Mouse (Mus musculus) hindbrain, postnatal 0 days (tissue): Measurements from ENCODE around the gene Cox19. TPM values are rescaled to one million over a fixed set of nuclear protein-coding genes. Genes with fewer than 3 reads are reported as not detected.
A peak's percentile ranks its signal among the peaks of the same experiment; 100 is the strongest.

Experiments used
- ATAC-seq: fragments of 200-750 bp; cut with Nextera tagmentation; 2 replicates; pipeline ENCODE4 v1.8.0; 2017; ENCODE audit warnings: mild to moderate bottlenecking, moderate TSS enrichment, moderate library complexity
- DNase-seq: peaks from one replicate; pipeline ENCODE4 v3.0.0-alpha.2; 2015; ENCODE audit warnings: low spot score
- H3K27ac ChIP-seq: fragments of 300-500 bp; sonication (generic); 2 replicates; pipeline ENCODE4 v1.5.1; 2014; ENCODE audit warnings: mild to moderate bottlenecking
- H3K27me3 ChIP-seq: fragments of 300-500 bp; sonication (generic); 2 replicates; pipeline ENCODE4 v1.6.1; 2014; ENCODE audit warnings: low read length, mixed read lengths; ENCODE audit not compliant: insufficient read depth
- H3K36me3 ChIP-seq: fragments of 300-500 bp; sonication (generic); 2 replicates; pipeline ENCODE4 v1.6.1; 2014; ENCODE audit warnings: low read length, mixed read lengths; ENCODE audit not compliant: insufficient read depth
- H3K4me1 ChIP-seq: fragments of 300-500 bp; sonication (generic); 2 replicates; pipeline ENCODE4 v1.6.1; 2014; ENCODE audit warnings: antibody characterized with exemption, low read length, mixed read lengths; ENCODE audit not compliant: insufficient read depth
- H3K4me2 ChIP-seq: fragments of 300-500 bp; sonication (generic); 2 replicates; pipeline ENCODE4 v1.6.1; 2014; ENCODE audit warnings: low read depth, mild to moderate bottlenecking, low read length, moderate library complexity, mixed read lengths
- H3K4me3 ChIP-seq: fragments of 300-500 bp; sonication (generic); 2 replicates; pipeline ENCODE4 v1.5.1; 2014; ENCODE audit warnings: low read length
- H3K9ac ChIP-seq: fragments of 300-500 bp; sonication (generic); replicated peaks from 2 replicates; pipeline ENCODE4 v1.6.1; 2014; ENCODE audit warnings: mild to moderate bottlenecking, low read length, moderate library complexity, mixed read lengths
- H3K9me3 ChIP-seq: fragments of 300-500 bp; sonication (generic); 2 replicates; pipeline ENCODE4 v1.6.1; 2016; ENCODE audit warnings: low read length, mixed read lengths
- CTCF ChIP-seq: IDR thresholded peaks from 2 replicates; pipeline ENCODE4 v1.5.1; 2016; ENCODE audit warnings: antibody characterized with exemption, control low read depth, low read depth
- WGBS: fragments of 180-500 bp; shearing (Covaris S2); extraction: QIAGEN DNeasy Blood & Tissue Kit; methylation state at CpG from one replicate; pipeline ENCODE4 v1.1.7; 2014; 5-methylcytosine and 5-hydroxymethylcytosine counted together
- polyA plus RNA-seq: library from polyadenylated mRNA; unstranded; fragments of >200 nt; fragmentation: Nextera tagmentation; extraction: Ambion mirVana; gene quantifications from 2 replicates; pipeline ENCODE4 v1.2.1, GENCODE M21; 2015
- total RNA-seq: library from RNA; depleted of rRNA; stranded (reverse); fragments of >200 nt; gene quantifications from 2 replicates; pipeline ENCODE4 v1.2.3, GENCODE M21; 2014

The Cox19 gene
- total and polyA plus RNA-seq, 2 experiments from 2014 or later: 91.0 to 93.7 TPM

DNA sequence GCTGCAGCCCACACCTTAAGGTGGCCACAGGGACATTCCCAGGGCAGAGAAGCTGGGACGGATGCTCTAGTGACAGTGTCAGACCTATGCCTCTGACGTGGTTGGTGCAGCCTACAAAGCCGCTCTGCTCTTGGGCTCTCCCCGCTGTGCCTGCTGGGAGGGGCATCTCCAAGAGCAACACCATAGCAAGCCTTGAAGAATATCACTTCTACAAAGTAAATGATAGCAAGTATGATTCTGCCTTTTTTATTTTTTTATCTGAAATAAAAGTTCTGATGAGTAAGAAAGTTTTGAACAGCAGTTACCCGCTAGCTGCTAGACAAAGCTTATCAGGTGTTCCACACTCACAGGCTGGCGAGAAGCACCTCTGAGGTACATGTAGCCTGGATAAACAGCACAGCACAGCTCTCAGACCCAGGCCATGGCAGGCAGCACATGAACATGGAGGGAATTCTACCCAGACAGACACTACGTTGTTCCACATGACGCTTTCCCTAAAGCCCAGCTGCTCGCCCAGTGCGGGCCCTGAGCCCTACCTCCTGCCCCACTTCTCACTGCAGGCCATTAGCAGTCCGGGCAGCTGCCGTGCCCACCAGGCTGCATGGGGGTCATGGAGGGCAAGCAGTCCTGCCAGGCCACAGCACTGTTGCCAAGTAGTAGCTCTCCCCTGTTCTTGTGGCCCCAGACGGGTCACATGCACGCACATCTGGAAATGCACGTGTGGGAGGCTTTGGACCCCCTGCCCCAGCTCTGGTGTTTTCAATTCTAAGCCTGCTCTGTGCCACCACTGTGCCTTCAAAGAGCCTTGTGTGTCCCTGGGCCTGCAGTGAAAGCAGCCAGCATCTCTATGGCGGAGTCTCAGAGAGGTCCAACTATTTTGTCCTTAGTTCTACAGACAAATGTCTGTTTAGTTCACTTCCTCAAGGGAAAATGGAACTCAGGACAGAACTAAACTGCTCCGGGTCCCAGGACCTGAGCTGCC, 37.8 kb upstream of the Cox19 start:
- Histone ChIP-seq H3K4me1 (peaks cover 25% of the 10 kb centered on the region), H3K4me2 (no peak overlapping the region), H3K27ac (peak overlapping the region; percentile 82), H3K9ac (no peak overlapping the region), H3K9me3 (no peaks in the 10 kb centered on the region), H3K27me3 (no peaks in the 10 kb centered on the region), H3K4me3 (no peak overlapping the region), H3K36me3 (no peaks in the 10 kb centered on the region)
- peak; percentile 87 for ATAC-seq
- DNase-seq: peak; percentile 63
- TF ChIP-seq CTCF: no peak
- 44% methylated on average over 17 of the region's 17 CpGs for WGBS

DNA sequence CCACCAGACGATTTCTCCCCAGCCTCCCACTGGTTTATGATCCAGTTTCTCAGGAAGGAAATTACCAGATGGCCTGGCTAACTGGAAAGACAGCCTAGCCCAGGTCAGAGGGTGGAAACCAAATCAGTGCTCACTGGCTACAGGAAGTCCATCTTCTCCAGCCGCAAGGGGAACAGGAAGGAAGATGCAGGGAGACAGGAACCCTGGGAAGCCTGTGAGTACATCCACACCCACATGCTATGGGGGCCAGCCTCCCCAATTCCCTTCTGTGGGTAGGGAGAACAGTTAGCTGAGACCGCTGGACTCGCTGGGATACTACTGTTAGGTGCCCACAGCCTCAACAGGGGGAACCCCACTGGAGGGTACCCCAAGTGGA, 37.0 kb upstream of the Cox19 start:
- ATAC-seq (no peak), DNase-seq (no peak)
- Histone ChIP-seq H3K36me3 (no peaks in the 10 kb centered on the region), H3K9ac (no peak overlapping the region), H3K4me3 (no peak overlapping the region), H3K4me2 (no peak overlapping the region), H3K9me3 (no peaks in the 10 kb centered on the region), H3K27me3 (no peaks in the 10 kb centered on the region), H3K27ac (peak overlapping the region; percentile 82), H3K4me1 (peaks cover 26% of the 10 kb centered on the region)
- WGBS: 65% methylated on average over 4 of the region's 4 CpGs
- no peak for TF ChIP-seq CTCF

DNA sequence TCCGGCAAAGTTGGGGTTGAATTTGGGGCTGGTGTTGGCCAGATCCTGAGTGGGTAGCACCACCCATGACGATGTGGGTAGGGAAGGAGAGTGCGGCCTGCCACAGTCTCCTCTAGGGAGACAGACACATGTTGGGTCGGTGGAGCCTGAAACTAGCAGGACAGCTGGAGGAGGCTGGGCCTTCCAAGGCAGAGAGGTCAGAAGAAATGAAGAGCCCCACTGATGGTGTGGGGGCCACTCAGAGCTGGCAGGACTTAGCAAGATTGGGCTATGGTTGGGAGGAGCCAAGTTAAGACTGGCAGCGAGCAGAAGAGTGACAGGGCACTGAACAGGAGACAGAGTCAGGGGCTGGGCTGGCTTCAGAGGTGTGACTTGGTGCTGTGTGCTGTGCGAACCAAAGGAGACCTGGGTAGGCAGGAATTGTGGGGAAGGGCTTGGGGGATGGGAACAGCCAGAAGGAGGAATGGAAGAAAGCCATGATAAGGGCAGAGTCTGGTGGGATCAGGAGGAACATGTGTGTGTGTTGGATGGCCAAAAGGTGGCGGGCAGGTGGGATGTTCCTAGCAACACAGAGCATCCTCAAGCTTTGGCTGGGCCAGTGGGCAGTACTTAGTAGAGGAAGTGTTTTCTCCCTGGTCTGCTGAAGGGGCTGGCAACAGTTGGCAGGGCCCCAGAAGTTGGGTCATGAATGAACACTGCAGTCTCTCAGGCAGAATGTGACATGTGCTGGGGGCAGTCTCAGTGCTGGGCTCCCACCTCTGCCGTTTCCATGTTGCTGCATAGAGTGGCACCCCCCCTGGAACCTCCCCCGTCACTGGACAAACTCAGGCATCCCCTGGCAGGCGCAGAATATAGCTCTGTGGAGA, 36.3 kb upstream of the Cox19 start:
- peak overlapping the region; percentile 82 for H3K27ac ChIP-seq
- ATAC-seq (no peak; the same call in 1 of the 2 replicates), DNase-seq (peak; percentile 71)
- no peaks in the 10 kb centered on the region for H3K36me3 ChIP-seq
- H3K9me3 ChIP-seq: no peaks in the 10 kb centered on the region
- no peak overlapping the region for H3K4me3 ChIP-seq
- no peak for TF ChIP-seq CTCF
- H3K4me2 ChIP-seq: no peak overlapping the region
- no peak overlapping the region for H3K9ac ChIP-seq
- H3K4me1 ChIP-seq: peaks cover 32% of the 10 kb centered on the region
- WGBS: 71% methylated on average over 10 of the region's 10 CpGs
- no peaks in the 10 kb centered on the region for H3K27me3 ChIP-seq

DNA sequence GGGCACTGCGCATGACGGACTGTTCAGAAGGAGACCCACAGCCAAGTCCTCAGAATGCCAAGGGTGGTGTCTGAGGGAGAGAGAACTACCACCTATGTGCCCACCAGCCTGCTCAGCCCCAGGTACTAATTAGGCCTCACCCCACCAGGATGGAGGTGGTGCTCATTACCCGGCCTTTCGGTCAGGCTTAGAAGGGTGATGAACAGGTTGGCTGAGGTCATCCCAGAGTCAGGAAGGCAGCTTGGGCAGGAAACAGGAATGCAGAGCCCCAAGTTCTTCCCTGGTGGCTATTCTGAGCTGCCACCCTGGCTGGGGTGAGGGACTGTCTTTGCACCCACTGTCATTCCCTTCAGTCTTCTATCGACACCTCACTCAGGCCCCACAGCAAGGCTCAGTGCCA, 34.8 kb upstream of the Cox19 start:
- Histone ChIP-seq H3K4me1 (peaks cover 39% of the 10 kb centered on the region), H3K4me2 (no peak overlapping the region), H3K27ac (no peak overlapping the region), H3K27me3 (no peaks in the 10 kb centered on the region), H3K9ac (no peak overlapping the region), H3K4me3 (no peak overlapping the region), H3K9me3 (no peaks in the 10 kb centered on the region), H3K36me3 (no peaks in the 10 kb centered on the region)
- TF ChIP-seq CTCF: no peak
- DNase-seq: no peak
- no peak for ATAC-seq
- WGBS: 91% methylated on average over 5 of the region's 5 CpGs

DNA sequence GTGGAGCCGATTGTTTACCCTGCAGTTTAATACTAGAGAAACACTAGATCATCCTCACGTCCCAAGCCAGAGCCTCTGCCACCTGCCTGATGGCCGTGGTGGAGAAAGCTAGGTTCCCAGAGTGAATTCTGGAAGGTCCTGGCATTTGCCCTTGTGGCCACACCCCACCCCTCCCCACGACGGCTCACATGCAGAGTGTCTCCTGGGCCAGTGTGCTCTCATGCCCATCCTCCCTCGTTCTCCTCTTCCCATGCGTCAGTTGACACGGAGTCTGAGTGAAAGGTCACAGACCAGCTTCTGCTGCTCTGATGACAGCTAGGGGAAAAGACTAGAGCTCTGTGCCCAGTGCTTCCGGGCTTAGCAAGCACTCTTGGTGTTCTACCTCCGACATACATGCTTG, 33.3 kb upstream of the Cox19 start:
- TF ChIP-seq CTCF: no peak
- no peak for ATAC-seq
- Histone ChIP-seq H3K4me2 (no peak overlapping the region), H3K4me1 (peaks cover 38% of the 10 kb centered on the region), H3K9me3 (no peaks in the 10 kb centered on the region), H3K4me3 (no peak overlapping the region), H3K27ac (no peak overlapping the region), H3K36me3 (no peaks in the 10 kb centered on the region), H3K27me3 (no peaks in the 10 kb centered on the region), H3K9ac (no peak overlapping the region)
- 71% methylated on average over 10 of the region's 10 CpGs for WGBS
- DNase-seq: no peak

DNA sequence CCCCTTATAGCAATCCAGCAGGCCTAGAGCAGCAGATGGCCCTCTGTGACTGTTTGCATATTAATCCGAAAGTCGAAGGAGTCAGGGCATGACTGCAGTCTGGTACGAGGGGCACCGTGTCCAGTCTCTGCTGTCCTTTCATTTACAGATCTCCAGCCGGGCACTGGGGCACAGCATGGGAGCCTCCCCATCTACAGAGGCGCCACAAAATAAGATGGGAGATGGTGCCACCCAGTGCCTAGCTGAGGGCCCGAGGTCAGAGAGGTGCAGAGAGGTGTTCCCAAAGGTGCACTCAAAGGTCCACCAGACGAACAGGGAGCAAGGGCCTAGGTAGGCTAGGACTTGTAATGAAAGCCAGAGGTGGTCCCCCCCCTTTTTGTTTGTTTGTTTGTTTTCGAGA, 32.0 kb upstream of the Cox19 start:
- peaks cover 33% of the 10 kb centered on the region for H3K4me1 ChIP-seq
- 0 out of 2 replicates have a peak overlapping the region, but pooled peaks have one; percentile 14 for H3K9ac ChIP-seq
- no peaks in the 10 kb centered on the region for H3K9me3 ChIP-seq
- no peak for ATAC-seq
- peak overlapping the region; percentile 75 for H3K27ac ChIP-seq
- H3K27me3 ChIP-seq: no peaks in the 10 kb centered on the region
- H3K4me3 ChIP-seq: no peak overlapping the region
- no peaks in the 10 kb centered on the region for H3K36me3 ChIP-seq
- no peak for DNase-seq
- TF ChIP-seq CTCF: no peak
- H3K4me2 ChIP-seq: no peak overlapping the region
- 62% methylated on average over 9 of the region's 9 CpGs for whole genome bisulfite sequencing
